Mouse (Mus musculus) lung, embryonic 14.5 days (tissue): Measurements from ENCODE around the gene Zfp574. TPM values are rescaled to one million over a fixed set of nuclear protein-coding genes. Genes with fewer than 3 reads are reported as not detected.

Experiments
- ATAC-seq: fragments of 200-750 bp; cut with Nextera tagmentation; 2 replicates; pipeline ENCODE4 v1.8.0; 2017; ENCODE audit warnings: mild to moderate bottlenecking, moderate TSS enrichment, moderate library complexity; ENCODE audit not compliant: insufficient read depth
- DNase-seq: peaks from one replicate; pipeline ENCODE4 v3.0.0-alpha.2; 2015
- H3K27ac ChIP-seq: fragments of 300-500 bp; sonication (generic); 2 replicates; pipeline ENCODE4 v1.5.1; 2014; ENCODE audit warnings: low read depth, mild to moderate bottlenecking, moderate library complexity
- H3K27me3 ChIP-seq: fragments of 300-500 bp; sonication (generic); 2 replicates; pipeline ENCODE4 v1.6.1; 2014; ENCODE audit warnings: low read length, control low read depth; ENCODE audit not compliant: insufficient read depth
- H3K36me3 ChIP-seq: fragments of 300-500 bp; sonication (generic); 2 replicates; pipeline ENCODE4 v1.6.1; 2014; ENCODE audit warnings: control low read depth; ENCODE audit not compliant: insufficient read depth
- H3K4me1 ChIP-seq: fragments of 300-500 bp; sonication (generic); 2 replicates; pipeline ENCODE4 v1.6.1; 2014; ENCODE audit warnings: antibody characterized with exemption, control low read depth; ENCODE audit not compliant: insufficient read depth
- H3K4me2 ChIP-seq: fragments of 300-500 bp; sonication (generic); 2 replicates; pipeline ENCODE4 v1.6.1; 2014; ENCODE audit warnings: mild to moderate bottlenecking
- H3K4me3 ChIP-seq: fragments of 300-500 bp; sonication (generic); 2 replicates; pipeline ENCODE4 v1.5.1; 2014; ENCODE audit warnings: low read depth, low read length
- H3K9ac ChIP-seq: fragments of 300-500 bp; sonication (generic); 2 replicates; pipeline ENCODE4 v1.6.1; 2014
- H3K9me3 ChIP-seq: fragments of 300-500 bp; sonication (generic); 2 replicates; pipeline ENCODE4 v1.6.1; 2016; ENCODE audit warnings: low read depth, low read length, control low read depth
- CTCF ChIP-seq: IDR thresholded peaks from 2 replicates; pipeline ENCODE4 v1.5.1; 2016; ENCODE audit warnings: antibody characterized with exemption, low read depth
- WGBS: fragments of 180-500 bp; shearing (Covaris S2); extraction: QIAGEN DNeasy Blood & Tissue Kit; methylation state at CpG from one replicate; pipeline ENCODE4 v1.1.7; 2014; 5-methylcytosine and 5-hydroxymethylcytosine counted together
- polyA plus RNA-seq: library from polyadenylated mRNA; unstranded; fragments of >200 nt; fragmentation: Nextera tagmentation; extraction: Ambion mirVana; gene quantifications from 2 replicates; pipeline ENCODE4 v1.2.1, GENCODE M21; 2014

The Zfp574 gene
- polyA plus RNA-seq, 1 experiment from 2014 or later, result 30.7 TPM

GRCm38 (mm10) chr7:25098169-25098568 lies 25.8 kb downstream of the Zfp574 start:
- no peak for DNase-seq
- H3K4me2 ChIP-seq, result no peak overlapping the region
- H3K9ac ChIP-seq, result no peak overlapping the region
- WGBS, result 61% methylated on average over 3 of the region's 3 CpGs
- no peaks in the 10 kb centered on the region for H3K9me3 ChIP-seq
- no peak for ATAC-seq
- peaks cover 5% of the 10 kb centered on the region; the same call in 1 of the 2 replicates for H3K27me3 ChIP-seq
- H3K4me3 ChIP-seq, result no peak overlapping the region
- no peaks in the 10 kb centered on the region for H3K36me3 ChIP-seq
- no peak overlapping the region for H3K27ac ChIP-seq
- no peaks in the 10 kb centered on the region for H3K4me1 ChIP-seq
- TF ChIP-seq CTCF, result no peak

GRCm38 (mm10) chr7:25099581-25099980 lies 27.2 kb downstream of the Zfp574 start:
- Histone ChIP-seq H3K27ac (no peak overlapping the region), H3K27me3 (peaks cover 5% of the 10 kb centered on the region; the same call in 1 of the 2 replicates), H3K4me3 (no peak overlapping the region), H3K36me3 (no peaks in the 10 kb centered on the region), H3K9me3 (no peaks in the 10 kb centered on the region), H3K4me1 (no peaks in the 10 kb centered on the region), H3K4me2 (no peak overlapping the region), H3K9ac (no peak overlapping the region)
- no peak for ATAC-seq
- WGBS, result 47% methylated on average over 4 of the region's 4 CpGs
- DNase-seq, result peak; percentile 32
- peak; percentile 48 for TF ChIP-seq CTCF

- Histone ChIP-seq H3K27me3 (no peaks in the 10 kb centered on the region), H3K36me3 (no peaks in the 10 kb centered on the region), H3K4me1 (no peaks in the 10 kb centered on the region), H3K9me3 (no peaks in the 10 kb centered on the region), H3K27ac (no peak overlapping the region), H3K4me2 (no peak overlapping the region), H3K9ac (no peak overlapping the region), H3K4me3 (no peak overlapping the region)
- DNase-seq (peak; percentile 87), ATAC-seq (0 out of 2 replicates have a peak, but pooled peaks have one; percentile 31)
- 13% methylated on average over 17 of the region's 17 CpGs for WGBS
- peak; percentile 87 for TF ChIP-seq CTCF
These were observed 33.2 kb downstream of the Zfp574 start for GRCm38 (mm10) chr7:25105411-25106160.

GRCm38 (mm10) chr7:25106790-25107502 lies 34.6 kb downstream of the Zfp574 start:
- H3K36me3 ChIP-seq, result no peaks in the 10 kb centered on the region
- DNase-seq (peak; percentile 15), ATAC-seq (no peak; the same call in 1 of the 2 replicates)
- H3K27me3 ChIP-seq, result no peaks in the 10 kb centered on the region
- H3K4me1 ChIP-seq, result no peaks in the 10 kb centered on the region
- no peak overlapping the region for H3K27ac ChIP-seq
- no peak overlapping the region for H3K4me3 ChIP-seq
- H3K4me2 ChIP-seq, result no peak overlapping the region
- WGBS, result 30% methylated on average over 17 of the region's 17 CpGs
- no peak for TF ChIP-seq CTCF
- H3K9me3 ChIP-seq, result no peaks in the 10 kb centered on the region
- H3K9ac ChIP-seq, result no peak overlapping the region

GRCm38 (mm10) chr7:25109355-25109754 lies 37.0 kb downstream of the Zfp574 start:
- no peak for DNase-seq
- Histone ChIP-seq H3K27me3 (no peaks in the 10 kb centered on the region), H3K9ac (no peak overlapping the region), H3K4me1 (no peaks in the 10 kb centered on the region), H3K9me3 (no peaks in the 10 kb centered on the region), H3K36me3 (no peaks in the 10 kb centered on the region), H3K4me2 (no peak overlapping the region), H3K27ac (no peak overlapping the region), H3K4me3 (no peak overlapping the region)
- TF ChIP-seq CTCF, result no peak
- no peak for ATAC-seq
- 73% methylated on average over 12 of the region's 12 CpGs for WGBS

GRCm38 (mm10) chr7:25110336-25110735 lies 38.0 kb downstream of the Zfp574 start:
- 67% methylated on average over 9 of the region's 9 CpGs for WGBS
- H3K9ac ChIP-seq, result no peak overlapping the region
- no peaks in the 10 kb centered on the region for H3K9me3 ChIP-seq
- no peak overlapping the region for H3K4me3 ChIP-seq
- DNase-seq (no peak), ATAC-seq (no peak)
- H3K27ac ChIP-seq, result no peak overlapping the region
- no peaks in the 10 kb centered on the region for H3K4me1 ChIP-seq
- H3K36me3 ChIP-seq, result no peaks in the 10 kb centered on the region
- no peaks in the 10 kb centered on the region for H3K27me3 ChIP-seq
- TF ChIP-seq CTCF, result no peak
- H3K4me2 ChIP-seq, result no peak overlapping the region
